Mouse (Mus musculus): ENCODE measurements around the gene Fam149a.
"Not testable (repeated sequence)": the region's sequence is repeated elsewhere in the genome, so short reads cannot be mapped to it uniquely, and the experiment has no call there.

Fam149a gene

DNA sequence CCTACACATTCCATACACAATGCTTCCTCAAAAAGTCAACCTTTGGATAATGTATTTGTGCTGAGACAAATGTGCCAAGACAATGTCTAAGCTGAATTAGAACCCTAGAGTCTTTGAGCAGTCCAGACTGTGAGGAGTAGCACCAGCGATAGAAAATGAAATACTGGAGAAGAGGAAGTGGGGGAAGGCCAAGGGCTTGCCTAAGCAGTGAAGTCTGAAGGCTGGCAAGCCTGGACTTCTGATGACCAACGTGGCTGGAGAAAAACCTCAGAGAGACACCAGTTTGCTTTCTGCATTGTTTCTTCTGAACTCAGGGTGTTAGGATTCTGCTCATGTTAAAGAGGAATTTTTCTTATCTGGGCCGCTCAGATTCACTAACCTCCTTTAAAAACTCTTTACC, 51.2 kb downstream of the Fam149a start:
- DNase-seq = no peak

DNA sequence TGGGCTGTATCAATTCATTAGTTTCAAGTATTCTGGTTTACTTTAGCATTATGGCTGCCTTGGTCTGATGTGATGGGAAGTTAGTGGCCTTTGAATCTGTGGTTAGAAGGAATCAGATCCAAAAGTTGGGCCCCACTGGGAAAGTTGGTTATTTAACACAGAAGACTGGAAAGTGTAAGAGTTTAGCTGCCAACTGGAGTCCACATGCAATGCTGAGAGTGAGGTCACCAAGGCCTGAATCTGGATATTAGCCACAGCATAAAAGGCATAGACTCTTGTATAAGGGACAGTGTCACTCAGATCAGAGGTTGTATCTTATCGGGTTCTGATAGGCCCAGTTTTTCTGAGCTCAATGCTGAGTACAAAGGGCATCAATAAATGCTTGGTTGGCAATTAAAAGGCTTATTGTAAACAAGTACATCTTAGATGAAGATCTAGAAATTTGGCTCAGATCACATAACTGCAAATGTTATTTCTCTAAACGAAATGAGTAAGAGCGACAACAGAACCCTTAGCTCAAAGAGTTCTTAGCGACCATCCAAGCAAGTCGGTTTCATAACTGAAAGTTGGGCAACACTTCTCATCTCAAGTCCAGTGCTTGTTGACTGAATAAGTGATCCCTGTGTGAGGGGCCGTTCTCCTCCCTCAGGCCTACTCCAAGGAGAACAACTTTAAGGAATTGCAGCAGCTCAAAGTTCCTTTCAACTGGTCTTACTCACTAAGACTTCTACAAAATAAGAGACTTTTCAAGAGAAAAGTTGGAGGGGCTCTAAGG, 52.7 kb downstream of the Fam149a start:
- DNase-seq = no peak

DNA sequence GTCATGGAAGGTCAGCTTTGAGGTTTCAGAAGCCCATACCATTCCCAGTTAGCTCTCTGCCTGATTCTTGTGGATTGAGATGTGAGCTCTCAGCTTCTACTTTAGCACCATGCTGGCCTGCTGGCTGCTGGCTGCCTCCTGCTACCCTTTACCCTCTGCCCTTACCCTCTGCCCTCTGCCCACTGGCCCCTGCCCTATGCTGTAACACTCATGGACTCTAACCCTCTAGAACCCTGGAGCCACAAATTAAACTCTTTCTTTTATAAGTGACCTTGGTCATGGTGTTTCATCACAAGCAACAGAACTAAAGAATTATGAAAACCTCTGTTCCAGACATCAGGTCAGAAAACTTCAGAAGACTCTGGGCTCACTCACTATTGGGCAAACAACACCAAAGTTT, 55.0 kb downstream of the Fam149a start:
- DNase-seq = not testable (repeated sequence)

DNA sequence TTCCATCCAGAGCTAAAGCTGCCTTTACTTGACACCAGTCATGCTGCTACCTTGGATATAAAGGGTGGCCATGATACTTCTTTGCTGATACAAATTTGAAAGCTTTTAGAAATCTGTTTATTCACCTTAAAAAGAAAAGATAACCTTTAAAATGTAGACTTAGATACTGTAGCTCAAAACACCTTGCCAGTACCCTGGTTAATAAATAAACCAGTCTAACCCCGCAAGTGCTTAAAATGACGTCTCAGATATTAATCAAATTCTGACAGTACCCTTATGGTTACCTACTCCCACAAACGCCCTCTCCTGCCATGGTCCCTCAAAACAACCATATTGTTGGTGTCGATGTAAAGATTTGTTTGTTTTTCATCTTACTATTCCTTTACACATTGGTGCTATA, 57.9 kb downstream of the Fam149a start:
- DNase-seq = no peak

- no peak for DNase-seq
Observed at GRCm38 (mm10) chr8:45321365-45321764, 60.7 kb downstream of the Fam149a start.

- DNase-seq = no peak
Observed at GRCm38 (mm10) chr8:45320930-45321329, 61.2 kb downstream of the Fam149a start.

DNA sequence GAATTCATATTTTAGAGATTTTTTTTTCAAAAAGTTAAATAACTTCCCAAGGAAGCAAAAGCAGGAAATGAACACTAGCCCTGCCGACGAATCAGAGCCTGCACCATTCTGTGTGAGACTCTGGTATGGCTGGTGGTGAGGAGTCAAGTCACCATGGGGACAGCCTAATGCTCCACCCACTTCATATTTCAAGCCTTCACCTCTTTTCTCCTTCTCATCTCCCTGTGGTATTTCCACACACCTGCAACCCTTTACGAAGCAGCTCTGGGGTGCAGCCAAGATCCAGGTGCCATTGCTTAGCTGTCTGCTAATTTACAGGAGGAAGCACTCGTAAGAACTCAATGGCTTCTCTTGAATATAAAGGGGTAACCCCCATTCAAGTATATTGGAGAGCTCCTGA, 71.1 kb downstream of the Fam149a start:
- DNase-seq = no peak

DNA sequence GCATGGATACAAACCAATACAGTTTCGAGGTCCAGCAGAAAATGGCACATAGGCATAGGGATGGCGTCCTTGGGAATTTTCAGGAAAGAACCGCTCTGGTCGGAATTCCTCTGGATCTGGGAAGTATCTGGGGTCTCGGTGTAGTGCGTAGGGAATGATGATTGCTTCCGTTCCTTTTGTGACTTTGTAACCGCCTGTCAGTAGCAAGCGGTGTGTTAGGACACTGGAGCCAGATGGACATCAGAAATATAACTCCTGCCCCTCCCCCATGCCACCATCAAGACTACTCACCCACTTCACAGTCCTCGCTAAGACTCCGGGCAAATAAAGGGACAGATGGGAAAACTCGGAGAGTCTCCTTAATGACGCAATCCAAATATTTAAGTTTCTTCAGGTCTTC, 73.7 kb downstream of the Fam149a start, which contains the start of gene Gm45753:
Gene Gm45753 (minus strand): TSS at position 101 of the 400 bp plus-strand sequence.
- DNase-seq = no peak

- DNase-seq = no peak
Observed at GRCm38 (mm10) chr8:45305479-45305878, 76.6 kb downstream of the Fam149a start.

DNA sequence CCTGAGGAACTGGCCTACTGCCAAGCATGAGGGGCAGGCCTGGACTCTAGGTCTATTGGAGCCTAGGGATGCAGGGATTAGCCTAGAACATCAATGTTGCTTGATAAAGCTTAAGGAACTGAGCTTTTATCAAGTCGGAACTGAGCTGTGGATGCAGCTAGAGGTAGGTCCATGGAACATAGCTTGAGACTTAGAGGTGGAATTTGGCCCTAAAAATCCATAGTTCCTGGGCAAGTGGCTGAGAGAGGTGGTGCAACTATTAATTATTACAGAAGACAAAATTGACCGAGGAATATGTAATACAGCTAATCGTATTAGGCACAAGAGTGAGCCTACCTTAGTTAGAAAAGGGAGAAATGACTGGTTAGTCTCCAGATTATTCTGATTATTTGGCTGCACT, 77.7 kb downstream of the Fam149a start:
- no peak for DNase-seq

- DNase-seq = no peak
Observed at GRCm38 (mm10) chr8:45302390-45302789, 79.7 kb downstream of the Fam149a start.

DNA sequence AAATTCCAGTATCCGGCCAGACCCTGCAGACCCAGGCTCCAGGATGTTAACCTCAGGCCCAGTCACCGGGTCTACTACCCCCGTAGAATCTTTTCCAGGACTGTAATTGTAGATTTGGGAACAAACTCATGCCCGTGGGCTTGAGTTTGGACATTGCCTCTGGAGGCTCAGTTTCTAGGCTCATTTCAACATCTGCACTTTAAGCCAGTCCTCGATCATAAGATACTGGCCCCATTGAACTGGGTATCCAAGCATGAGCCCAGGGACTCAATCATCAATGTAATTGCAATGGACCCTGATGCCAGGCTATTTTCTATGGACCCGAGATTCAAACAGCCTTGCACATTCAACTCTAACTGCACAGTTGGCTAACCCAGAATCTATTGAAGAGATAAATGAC, 86.8 kb downstream of the Fam149a start:
- DNase-seq = no peak

GRCm38 (mm10) chr8:45294687-45295086, 87.4 kb downstream of the Fam149a start, which contains the start of gene Klkb1:
Gene Klkb1, minus strand, starts transcription at chr8:45294859.
- DNase-seq = no peak

DNA sequence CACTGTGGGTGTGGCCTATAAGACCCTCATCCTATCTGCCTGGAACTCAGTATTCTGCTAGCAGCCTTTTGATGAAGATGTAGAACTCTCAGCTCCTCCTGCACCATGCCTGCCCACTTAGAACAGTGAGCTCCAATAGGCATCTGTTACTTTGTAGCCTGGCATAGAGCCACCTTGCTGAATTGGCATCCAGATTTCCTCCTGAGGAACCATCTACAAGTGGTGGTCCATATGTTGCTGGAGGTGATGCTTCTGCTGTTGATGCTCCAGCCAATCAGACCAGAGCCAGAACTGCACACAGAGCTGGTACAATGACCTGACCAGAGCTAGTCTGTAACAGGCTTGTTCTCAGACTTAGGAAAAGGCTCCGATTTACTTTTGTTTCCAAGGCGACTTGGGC, 90.3 kb downstream of the Fam149a start:
- DNase-seq = no peak

Measured in thymus, postnatal 25 days (tissue).